Mouse (Mus musculus) neural tube, embryonic 10.5 days (tissue): ENCODE data around the gene Tspan9.
A peak's percentile ranks its signal among the peaks of the same experiment; 100 is the strongest.

Source experiments
- DNase-seq: peaks from one replicate; pipeline ENCODE4 v3.0.0-alpha.2; 2017; ENCODE audit warnings: low spot score; ENCODE audit errors: extremely low spot score

Gene Tspan9

GRCm38 (mm10) chr6:128103874-128104273 lies 39.5 kb downstream of the Tspan9 start:
- no peak for DNase-seq

- DNase-seq = no peak
These were observed 40.9 kb downstream of the Tspan9 start for GRCm38 (mm10) chr6:128102296-128102999.

DNA sequence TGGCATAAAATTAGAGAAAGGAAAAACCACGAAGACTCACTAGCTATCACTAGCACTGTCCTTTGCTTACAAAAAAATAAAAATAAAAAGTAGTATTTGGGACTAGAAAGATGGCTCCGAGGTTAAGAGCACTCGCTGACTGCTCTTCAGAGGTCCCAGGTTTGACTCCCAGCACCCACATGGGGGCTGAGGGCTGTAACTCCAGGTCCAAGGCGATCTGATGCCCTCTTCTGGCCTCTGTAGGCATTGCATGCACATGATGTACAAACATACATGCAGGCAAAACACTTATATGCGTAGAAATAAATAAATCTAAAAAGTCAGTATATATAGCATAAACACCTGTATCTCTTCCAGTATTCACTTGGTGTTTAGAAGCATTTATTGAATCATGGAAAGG lies 43.5 kb downstream of the Tspan9 start:
- DNase-seq = no peak

GRCm38 (mm10) chr6:128099190-128099589 lies 44.2 kb downstream of the Tspan9 start:
- DNase-seq = no peak

- no peak for DNase-seq
These were observed 46.9 kb downstream of the Tspan9 start for GRCm38 (mm10) chr6:128096521-128096920.

DNA sequence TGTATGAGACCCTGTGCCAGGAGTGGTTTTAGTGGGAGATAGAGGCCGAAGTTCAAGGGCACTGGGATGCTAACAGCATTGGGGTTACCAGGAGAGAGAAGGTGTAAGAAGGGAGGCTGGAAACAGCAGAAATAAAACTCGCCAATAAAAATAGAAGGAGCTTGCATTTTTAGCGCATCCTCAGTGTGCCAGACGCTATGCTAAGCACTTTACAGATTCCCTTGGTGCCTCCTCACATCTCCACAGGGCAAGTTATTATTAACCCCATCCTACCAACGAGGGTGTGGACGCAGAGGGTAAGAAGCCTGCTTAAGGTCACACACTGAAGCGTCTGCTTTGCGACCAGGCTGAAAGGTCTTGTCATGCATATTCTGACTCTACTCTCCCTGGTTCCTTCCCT lies 47.5 kb downstream of the Tspan9 start:
- no peak for DNase-seq

DNA sequence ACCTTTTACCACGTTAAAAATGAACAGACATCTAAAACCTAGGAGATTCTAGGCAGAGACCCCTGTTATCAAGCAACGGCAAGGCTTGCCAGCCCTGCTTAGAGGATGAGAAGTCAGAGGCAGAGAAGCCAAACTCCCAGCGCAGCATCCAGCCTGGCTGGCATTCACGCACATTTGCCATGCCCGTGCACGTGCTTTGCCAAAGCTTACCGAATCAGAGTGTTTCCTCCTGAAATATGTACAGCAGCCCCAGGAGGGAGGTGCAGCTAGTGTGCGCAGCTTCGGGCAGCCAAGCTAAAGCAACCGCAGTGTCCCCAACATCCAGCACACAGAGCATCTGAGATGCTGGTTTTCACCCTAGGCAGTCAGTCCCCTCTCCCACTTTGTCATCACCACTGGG lies 48.3 kb downstream of the Tspan9 start:
- DNase-seq = no peak

GRCm38 (mm10) chr6:128093856-128094628 lies 49.4 kb downstream of the Tspan9 start:
- no peak for DNase-seq

GRCm38 (mm10) chr6:128092621-128093020 lies 50.8 kb downstream of the Tspan9 start:
- no peak for DNase-seq

DNA sequence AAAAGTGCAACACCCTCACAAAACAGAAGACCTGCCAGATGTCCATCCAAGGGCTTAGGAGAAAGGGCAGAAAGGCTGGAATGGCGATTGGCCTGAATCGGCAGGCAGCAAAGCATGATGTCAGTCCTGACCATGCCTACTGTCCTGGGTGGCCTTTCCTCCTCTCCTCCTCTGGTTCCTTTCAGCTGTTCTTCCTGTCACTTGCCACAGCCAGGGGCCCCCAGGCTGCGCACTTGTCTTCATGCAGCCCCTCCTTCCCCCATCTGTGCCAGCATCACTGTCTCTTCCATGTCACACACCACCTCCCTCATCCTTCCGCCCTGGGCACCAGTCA lies 51.6 kb downstream of the Tspan9 start:
- no peak for DNase-seq

- DNase-seq = peak; percentile 77
These were observed 52.2 kb downstream of the Tspan9 start for GRCm38 (mm10) chr6:128090985-128091832.

- DNase-seq = no peak
These were observed 53.4 kb downstream of the Tspan9 start for GRCm38 (mm10) chr6:128089770-128090702.

- DNase-seq = peak; percentile 54
These were observed 54.5 kb downstream of the Tspan9 start for GRCm38 (mm10) chr6:128088746-128089523.

GRCm38 (mm10) chr6:128085488-128086066 lies 57.8 kb downstream of the Tspan9 start:
- no peak for DNase-seq

DNA sequence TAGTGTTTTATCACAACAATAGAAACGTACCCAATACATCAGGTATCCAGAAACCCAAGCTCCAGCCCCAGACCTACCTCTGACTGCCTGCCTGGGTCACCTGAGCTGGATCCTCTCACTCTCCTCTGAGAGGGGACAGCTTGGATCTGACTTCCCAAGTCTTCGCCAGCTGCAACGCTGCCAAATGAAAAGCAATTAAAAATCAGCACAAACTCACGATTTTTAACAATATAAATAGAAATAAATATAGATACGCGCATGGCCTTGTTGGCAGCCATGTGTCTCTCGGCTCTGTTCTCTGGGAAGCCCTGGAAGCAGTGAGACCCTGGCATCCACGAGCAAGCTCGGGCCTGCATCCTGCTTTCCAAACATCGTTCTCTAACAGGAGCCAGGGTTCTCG lies 60.1 kb downstream of the Tspan9 start:
- no peak for DNase-seq

DNA sequence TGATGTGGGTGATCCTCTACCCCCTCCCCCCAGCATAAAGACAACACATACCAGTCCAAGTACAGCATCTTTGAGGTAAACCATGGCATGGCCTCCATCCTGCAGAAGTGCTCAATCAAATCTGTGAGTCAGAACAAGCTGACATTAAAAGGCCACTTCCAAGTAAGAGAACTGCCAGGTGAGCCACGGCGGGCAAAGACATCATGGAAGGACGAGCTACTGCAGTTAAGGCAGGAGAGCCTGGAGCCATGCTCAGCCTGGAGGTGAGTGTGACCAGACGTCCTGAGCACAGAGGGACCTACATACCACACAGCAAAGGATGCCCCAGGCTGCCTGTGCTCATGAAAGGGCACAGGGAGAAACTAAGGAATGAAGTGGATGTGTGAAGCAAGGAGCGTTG lies 61.6 kb downstream of the Tspan9 start:
- DNase-seq = no peak

- DNase-seq = no peak
These were observed 62.1 kb downstream of the Tspan9 start for GRCm38 (mm10) chr6:128081293-128081692.

GRCm38 (mm10) chr6:128079576-128080224 lies 63.7 kb downstream of the Tspan9 start:
- DNase-seq = no peak

DNA sequence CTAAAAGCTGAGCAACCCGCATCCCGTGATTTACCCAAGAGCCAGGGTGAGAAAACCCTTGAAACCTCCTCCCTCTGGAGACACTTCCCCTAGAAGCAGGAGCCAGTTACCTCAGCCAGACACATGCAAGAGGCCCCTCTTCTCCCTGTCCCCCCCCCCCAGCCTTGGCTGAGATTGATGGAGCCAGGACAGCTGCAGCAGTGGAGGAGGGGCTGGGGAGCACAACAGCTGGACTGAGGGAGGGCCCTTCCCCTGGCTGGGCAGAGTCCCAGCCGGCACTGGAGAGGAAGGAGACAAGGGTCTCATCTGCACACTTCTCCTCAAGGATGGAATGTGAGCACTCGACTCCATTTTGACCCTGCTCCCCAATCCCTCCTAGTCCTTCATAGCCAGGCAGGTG lies 64.9 kb downstream of the Tspan9 start:
- DNase-seq = peak; percentile 55
